Mouse (Mus musculus): ENCODE measurements around the gene D17Wsu92e.

The D17Wsu92e gene

DNA sequence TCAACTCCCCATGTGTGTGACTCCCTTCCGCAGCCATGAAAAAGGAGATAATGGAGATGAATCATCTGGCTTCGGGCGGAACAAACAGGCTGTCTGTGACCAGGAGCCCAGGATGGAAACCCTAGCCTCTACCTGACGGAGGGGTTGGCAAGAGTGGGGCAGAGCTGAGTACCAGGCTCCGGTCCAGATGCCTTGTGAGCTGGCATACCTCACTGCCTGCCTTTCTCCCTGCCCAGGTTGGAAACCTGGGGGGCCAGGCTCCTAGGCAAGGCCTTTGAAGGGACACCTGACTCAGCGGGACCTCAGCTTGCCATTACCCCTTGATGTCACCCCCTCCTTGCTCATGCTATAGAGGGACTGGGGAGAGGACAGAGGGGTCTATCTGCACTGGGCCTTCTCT, 79.5 kb downstream of the D17Wsu92e start:
- DNase-seq = peak; percentile 55

DNA sequence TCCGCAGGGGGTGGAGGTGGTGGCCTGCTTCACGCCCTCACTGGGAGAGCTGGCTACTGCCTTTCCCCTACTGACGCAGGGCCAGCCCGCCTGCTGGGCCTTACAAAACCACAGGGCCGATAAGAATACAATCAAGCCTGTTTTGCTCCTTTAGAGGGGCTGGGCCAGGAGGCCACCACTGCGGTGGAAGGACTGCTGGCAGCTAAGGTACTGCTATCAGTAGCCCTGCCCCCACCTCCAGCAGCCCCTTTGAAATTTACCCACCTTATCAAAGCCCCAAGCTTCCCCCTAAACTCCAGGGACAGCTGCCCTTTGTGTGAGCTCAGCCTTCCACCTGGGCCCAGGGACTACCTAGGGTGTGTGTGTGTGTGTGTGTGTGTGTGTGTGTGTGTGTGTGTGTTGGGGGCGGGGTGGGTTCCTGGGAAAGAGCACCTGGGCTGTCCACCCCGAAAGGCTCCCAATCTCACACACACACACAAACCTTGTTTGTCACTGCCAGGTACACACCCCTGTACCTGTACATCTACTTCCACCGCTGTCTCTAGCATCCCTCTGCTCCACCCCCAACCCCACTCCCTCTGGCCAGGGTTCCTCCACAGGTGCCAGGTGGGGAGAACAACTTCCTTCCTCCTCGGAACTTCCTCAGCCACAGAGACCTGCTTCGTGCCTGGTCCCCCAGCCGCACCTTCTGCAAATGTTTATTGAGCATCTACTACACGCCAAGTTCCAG, 85.9 kb downstream of the D17Wsu92e start:
- DNase-seq = no peak

DNA sequence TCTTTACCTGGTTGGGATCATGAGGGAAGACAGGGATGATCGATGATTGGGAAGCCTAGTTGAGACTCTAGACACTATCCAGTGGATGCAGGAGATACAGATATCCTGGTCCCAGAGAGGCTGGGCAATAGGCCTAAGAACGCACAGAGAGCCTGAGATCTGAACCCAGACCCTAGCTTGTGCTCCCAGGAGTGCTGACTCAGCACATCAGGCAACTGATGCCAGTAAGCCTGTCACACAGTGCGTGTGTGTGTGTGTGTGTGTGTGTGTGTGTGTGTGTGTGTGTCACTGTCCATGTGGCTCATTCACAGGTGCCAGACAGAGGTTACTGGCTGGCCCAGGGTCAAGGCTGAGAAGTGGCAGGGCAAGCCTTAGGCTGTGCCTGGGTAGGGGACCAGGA, 87.8 kb downstream of the D17Wsu92e start:
- no peak for DNase-seq

DNA sequence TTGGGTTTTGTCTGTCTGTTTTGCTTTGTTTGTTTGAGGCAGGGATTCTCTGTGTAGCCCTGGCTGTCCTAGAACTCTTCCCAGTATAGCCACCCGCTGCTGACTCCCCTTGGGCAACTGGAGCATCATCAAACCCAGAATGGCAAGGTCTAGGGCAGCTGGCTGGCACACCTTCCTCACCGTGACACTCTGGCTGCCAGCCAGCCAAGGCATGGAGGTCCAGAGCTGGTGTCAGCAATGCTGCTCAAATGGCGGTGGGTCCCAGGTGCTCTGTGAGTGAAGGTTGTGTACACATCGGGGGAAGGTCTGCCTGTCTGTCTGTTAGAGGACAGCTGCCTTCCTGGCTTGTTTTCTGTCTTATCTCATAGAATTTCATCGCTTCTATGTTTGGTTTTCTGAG, 88.3 kb downstream of the D17Wsu92e start:
- DNase-seq = no peak

DNA sequence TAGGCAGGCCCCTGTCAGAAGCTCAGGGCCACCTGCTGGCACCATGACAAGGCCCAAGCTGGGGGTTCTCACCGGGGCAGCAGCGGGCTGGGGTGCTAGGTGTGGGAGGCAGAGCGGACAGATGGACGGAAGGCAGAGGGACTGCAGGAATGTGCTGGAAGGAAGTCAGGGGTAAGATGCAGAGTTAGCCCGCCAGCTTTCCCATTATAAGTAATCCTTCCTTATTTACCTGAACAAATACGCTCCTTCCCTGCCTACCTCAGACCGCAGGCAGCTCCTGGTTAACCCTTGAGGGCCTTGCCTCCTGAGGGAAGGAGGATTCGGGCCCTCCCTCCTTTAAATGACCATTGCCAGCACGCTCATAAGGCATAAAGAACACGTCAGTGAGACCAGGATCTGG, 91.7 kb downstream of the D17Wsu92e start, which contains the start of gene Spdef:
Spdef (minus strand) TSS at position 186 of the 400 bp plus-strand sequence.
- DNase-seq = no peak

DNA sequence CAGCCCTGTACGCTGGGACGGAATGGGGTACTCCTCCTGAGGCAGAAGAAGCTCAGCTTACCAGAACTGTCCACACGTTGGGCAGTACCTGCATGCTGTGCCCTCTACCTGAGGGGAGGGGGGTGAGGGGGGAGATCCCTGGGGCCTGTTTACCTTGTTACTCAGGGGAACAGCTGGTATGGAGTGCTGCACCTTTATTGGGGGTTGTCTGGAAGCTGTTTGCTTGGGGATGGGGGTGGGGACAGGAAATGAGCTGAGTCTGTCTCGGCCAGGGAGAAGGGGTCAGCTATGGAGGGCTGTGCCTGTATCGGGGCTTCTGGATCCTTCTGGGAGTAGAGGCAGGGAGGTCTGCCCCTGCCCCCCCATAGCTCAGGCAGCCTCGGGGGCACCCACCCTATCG, 93.9 kb downstream of the D17Wsu92e start:
- DNase-seq = no peak

DNA sequence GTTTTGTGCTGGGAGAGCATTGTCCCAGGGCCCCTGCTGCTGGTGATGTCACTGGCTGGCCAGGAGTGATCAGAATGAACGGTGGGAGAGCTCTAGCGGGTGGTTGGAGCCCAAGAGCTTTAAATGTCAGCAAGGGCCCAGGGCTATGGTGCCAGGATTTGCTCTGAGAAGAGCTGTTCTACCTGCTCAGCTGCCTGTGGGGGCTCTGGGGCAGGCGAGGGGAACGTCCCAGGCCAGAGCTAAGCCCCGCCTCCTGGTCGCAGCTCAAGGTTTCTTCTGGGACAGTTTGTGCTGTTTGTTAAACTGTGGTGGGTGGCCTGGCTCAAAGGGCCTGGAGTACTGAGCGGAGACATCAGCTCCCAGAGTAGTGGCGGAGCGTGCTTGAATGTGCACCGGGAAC, 95.0 kb downstream of the D17Wsu92e start:
- no peak for DNase-seq

DNA sequence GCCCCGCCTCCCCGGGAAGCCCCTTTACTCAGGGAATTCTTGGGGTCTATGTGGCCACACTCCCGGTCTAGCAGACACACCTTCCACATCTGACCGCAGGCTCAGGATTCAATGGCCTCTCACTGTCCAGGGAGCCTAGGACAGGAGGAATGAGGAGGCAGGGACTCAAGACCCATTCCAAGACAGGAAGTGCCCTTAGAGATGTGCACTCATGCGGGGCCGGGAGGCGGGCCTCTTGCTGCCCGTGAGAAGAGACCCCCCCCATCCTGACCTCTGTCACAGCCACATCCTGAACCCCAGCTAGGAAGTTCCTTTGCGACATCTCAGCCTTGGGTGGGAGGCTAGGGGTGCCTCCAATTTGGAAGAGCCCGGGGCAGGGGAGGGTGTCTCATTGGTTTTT, 95.4 kb downstream of the D17Wsu92e start:
- DNase-seq = no peak

DNA sequence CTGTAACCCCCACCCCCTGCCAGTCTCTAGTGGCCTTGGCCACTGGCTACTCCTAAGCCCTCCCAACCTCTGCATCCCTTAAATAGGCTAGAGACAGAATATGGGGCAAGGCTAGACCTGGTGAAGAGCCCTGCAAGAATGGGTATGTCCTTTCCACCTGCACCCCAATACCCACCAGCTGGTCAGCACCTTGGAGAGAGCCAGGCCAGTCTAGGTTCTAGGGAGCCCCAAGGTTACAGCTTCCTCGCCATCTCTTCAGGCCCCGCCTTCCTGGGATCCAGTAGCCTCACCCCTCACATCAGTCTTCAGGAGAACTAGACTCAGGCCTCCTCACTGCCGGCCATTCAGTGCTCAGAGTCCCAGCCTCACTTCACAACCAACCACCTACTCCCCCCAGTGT, 96.1 kb downstream of the D17Wsu92e start:
- DNase-seq = no peak

DNA sequence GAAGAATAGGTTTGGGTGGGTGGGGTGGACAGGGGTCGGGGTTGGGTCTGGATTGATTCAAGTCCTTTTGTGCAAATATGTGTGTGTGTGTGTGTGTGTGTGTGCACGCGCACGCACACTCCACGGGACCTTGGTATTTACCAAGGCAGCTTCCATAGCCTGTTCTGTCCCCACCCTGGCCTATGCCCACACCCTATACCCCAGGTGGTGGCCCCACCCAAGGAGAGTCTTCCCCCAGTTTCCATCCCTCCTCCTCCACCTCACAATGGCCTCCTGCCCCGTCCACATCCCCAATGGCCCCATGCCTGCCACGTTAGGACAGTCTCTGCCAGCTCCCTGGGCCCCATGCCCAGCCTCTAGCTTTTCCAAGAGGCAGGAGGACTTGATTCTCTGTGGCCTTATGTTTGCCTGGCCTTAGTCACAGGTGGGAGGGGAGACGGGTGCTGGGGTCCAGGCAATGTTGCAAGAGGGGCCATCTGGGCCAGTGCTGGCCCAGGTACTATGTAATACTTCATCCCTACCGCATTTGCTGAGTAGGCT, 99.3 kb downstream of the D17Wsu92e start:
- peak; percentile 84 for DNase-seq

DNA sequence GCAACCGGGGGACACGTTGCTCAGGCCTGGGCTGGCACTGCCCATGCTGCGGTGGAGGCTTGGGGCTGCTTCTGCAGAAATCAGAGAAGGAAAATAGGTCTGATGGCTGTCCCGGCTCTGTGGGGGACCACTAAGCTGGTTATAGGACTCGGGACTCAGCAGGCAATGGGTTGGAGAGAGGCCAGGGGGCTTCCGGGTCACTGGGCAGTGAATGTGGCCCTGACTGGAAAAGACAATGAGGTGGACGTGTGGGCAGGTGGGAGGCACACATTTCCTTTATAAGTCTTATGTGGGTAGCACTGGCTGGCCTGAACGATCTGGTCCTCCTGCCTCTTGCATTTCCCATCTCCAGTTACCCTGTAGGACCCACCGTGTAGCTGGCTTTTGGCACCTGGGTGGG, 100.1 kb downstream of the D17Wsu92e start:
- no peak for DNase-seq

DNA sequence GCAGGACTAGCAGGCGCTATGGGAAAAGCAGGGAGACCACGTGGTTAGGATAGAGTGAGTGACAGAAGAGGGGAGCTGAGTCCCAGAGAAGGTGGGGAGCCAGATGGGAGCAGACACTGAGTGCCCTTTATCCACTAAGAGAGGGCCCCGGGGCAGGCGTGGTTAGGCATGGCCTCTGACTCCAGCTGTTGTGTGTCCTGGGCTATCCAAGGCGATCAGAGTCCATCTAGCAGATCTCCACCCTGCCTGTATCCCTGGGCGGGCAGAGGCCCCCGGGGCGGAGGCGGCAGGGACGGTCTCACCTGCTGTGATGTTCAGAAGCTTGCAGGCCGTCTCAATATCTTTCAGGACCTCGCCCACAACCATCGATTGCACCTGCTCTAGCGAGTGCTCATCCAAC, 100.8 kb downstream of the D17Wsu92e start:
- DNase-seq = no peak

DNA sequence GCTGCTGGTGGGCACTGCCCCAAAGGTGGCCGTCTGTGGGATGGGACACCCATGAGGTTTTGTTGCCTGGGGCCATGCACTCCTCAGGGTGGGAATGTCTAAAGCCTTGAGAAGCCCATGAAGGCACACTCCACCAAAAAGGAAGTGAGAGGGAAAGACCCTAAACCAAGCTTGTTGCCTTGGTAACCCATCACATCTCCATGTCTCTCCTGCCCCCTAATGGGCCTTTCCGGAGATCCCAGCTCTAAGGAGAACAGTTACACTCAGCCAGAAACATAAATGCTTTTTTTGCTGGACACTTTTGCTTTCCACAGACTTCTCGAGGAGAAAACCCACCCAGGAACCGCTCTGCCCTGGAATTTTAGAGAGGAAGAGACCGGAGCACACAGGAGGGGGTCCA, 102.2 kb downstream of the D17Wsu92e start:
- DNase-seq = no peak

DNA sequence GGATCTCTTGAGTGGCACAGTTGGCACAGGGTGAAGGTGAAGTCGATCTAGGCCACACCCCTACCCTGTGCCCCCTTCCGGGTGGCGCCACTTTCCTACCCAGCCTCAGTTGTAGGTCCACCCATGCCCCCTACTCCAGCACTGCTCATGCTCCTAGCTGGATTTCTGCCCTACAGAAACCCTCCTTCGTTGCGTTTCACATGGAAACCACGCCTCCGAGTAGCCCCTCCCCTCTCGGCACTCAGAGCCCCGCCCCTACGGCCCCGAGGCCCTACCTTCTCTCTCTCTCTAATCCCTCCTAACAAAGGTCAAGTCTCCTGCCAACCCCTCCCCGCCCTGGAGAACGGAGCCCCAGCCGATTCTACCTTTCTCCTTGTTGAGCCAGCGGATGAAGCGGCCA, 103.6 kb downstream of the D17Wsu92e start:
- DNase-seq = no peak

DNA sequence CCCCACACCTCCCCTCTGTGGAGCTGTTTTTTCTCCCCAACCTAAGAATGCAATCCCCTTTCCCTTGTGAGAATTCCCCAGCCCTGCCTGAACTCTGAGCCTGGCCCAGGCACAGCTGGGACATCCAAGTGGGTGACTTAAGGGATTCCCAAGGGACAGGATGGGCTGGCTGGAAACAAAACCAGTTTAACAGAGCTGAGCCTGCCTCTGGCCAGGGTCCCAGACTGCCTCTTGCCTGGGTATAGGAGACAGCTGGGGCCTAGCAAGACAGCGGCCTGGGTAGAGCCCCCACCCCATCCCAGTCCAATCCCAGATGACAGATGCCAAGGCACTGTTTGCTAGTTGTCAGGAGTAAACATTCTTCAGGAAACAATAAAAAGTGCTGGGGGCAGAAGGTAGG, 107.6 kb downstream of the D17Wsu92e start:
- no peak for DNase-seq

DNA sequence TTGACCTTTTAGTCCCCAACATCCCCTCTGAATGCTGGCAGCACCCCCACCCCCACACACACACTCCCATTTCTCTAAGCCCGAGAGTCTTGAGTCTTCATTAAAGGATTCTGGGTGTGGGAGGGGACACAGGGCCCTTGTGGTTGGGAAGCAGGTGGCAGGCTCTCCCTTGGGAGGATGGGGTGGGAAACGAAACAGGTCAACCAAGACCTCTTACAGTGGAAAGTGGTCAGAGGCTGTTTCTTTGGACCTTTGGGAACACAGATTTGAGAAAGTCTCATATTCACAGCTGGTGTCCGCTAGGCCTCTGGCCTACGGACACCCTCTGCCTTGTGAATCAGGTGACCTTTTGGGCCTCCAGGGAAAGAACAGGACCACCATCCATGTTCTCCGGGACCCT, 110.8 kb downstream of the D17Wsu92e start:
- no peak for DNase-seq

DNA sequence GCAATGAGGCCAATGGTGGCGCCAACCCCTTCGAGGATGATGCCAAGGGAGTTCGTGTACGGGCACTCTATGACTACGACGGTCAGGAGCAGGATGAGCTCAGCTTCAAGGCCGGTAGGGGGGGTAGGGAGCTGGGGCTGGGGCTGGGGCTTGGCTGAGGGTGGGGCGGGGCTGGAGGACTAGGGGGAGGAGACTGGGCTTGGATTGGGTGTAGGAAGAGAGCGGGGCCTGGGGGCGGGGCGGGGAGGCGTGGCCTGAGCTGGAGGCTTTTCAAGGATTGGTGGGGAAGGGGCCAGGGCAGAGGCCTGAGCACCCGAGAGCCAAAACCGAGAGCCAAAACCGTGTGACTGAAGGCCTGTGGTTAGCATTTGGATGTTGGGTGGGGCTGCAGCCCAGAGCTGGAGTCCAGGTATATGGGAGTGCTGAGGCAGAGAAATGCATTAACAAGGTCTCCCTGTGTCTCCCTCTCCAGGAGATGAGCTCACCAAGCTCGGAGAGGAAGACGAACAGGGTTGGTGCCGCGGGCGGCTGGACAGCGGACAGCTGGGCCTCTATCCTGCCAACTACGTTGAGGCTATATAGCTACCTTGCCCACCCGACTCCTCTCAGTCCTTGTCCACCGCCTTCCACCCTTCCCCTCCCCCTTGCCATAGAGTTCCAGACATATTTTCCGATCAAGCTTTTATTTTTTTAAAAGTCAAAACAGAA, 112.3 kb downstream of the D17Wsu92e start:
- no peak for DNase-seq

DNA sequence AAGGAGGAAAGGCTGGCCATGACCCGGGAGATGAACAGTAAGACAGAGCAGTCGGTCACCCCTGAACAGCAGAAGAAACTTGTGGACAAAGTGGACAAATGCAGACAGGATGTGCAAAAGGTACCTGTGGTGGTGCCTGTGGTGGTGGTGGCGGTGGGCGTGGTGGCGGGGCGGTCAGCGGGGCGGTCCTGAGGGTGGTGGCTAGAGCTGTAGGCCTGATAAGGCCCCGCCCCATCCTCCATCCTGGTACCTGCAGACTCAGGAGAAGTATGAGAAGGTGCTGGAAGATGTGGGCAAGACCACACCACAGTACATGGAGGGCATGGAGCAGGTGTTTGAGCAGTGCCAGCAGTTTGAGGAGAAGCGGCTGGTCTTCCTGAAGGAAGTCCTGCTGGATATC, 114.8 kb downstream of the D17Wsu92e start:
- DNase-seq = no peak

DNA sequence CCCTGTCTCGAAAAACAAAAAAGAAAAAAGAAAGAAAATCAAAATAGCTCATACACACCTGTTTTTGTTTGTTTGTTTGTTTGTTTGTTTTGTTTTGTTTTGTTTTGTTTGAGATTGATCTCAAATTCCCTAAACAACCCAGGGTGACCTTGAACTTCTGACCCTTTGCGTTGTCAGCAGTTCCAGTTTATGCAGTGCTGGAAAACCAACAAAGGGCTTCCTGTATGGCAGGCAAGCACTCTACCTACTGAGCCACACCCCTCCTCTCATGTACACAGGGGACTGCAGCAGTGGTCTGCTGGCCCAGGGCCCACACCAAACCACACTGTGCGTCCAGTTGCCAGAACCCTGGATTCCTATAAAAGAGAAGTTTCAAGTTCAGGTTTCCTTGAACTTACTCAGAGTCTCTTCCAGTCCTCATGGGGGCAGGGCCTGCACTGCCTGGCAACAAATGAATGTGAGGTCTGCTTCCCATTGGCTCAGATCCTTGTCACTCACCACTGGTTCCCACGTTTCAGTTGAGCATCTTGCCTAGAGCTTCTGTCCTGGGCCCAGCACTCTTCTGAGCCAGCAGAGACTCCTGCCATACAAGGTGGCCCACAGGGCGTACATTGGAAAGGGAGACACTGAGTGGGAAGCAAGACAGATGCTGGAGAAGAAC, 116.4 kb downstream of the D17Wsu92e start:
- DNase-seq = no peak

DNA sequence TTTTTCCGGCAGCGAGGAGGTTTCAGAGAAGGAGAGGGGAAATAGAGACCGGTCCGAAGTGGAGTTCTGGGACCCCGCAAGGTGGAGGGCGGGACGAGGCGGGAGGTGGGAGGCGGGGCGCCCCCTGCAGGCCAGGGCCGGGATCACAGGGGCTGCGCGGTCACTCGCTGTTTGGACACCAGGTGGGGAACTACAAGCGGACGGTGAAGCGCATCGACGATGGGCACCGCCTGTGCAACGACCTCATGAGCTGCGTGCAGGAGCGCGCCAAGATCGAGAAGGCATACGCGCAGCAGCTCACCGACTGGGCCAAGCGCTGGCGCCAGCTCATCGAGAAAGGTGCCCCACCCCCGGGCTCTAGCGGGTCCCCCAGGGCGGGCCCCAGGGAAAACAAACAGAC, 117.9 kb downstream of the D17Wsu92e start:
- peak; percentile 62 for DNase-seq

DNA sequence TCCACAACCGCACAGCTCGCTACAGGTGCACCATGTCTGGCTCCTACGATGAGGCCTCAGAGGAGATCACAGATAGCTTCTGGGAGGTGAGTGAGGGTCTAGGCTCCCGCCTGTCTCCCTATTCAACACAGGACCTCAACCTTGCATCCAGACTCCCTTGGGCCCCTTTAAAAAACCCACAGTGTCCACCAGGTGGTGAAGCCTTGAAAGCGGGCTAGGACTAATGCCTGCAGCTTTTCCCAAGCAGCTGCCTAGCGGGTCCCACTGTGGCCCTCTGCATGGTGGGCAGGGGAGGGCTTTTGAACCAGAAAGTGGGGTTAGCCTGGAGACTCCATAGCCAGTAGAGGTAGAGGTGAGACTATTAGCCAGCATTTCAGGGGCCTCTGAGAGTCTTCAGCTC, 118.6 kb downstream of the D17Wsu92e start:
- no peak for DNase-seq

All from cerebellum, adult 8-10 months (tissue).